Mouse (Mus musculus): ENCODE measurements around the gene Tsg101. TPM values are rescaled to one million over a fixed set of nuclear protein-coding genes. Genes with fewer than 3 reads are reported as not detected.

Gene Tsg101
- polyA plus RNA-seq, 1 experiment from 2014 or later = 322 TPM

- H3K4me2 ChIP-seq (ENCODE audit: low read depth, low read length, severe bottlenecking) = no peak overlapping the region
- H3K27ac ChIP-seq (ENCODE audit: low read depth, low read length) = no peak overlapping the region
- no peaks in the 10 kb centered on the region for H3K27me3 ChIP-seq (ENCODE audit: control insufficient read depth, insufficient read depth, low read length)
- H3K9ac ChIP-seq (ENCODE audit: low read length) = no peak overlapping the region
- no peak overlapping the region for H3K4me3 ChIP-seq (ENCODE audit: low read depth, low read length)
- DNase-seq (ENCODE audit: low spot score) (no peak), ATAC-seq (replicated peaks; ENCODE audit: low FRiP score) (no peak)
- no peaks in the 10 kb centered on the region; the same call in 1 of the 2 replicates for H3K36me3 ChIP-seq (ENCODE audit: control insufficient read depth, insufficient read depth, low read length)
- 88% methylated on average over 8 of the region's 8 CpGs for WGBS
- H3K4me1 ChIP-seq (replicated peaks; ENCODE audit: control insufficient read depth, insufficient read depth, low read length) = no peaks in the 10 kb centered on the region
- no peaks in the 10 kb centered on the region for H3K9me3 ChIP-seq (ENCODE audit: control insufficient read depth, low read length)
Observed at GRCm38 (mm10) chr7:46934788-46935187, 15.0 kb upstream of the Tsg101 start.

GRCm38 (mm10) chr7:46931370-46931769 lies 11.6 kb upstream of the Tsg101 start:
- WGBS = 94% methylated on average over 3 of the region's 3 CpGs
- H3K4me1 ChIP-seq (replicated peaks; ENCODE audit: control insufficient read depth, insufficient read depth, low read length) = no peaks in the 10 kb centered on the region
- DNase-seq (ENCODE audit: low spot score) (no peak), ATAC-seq (replicated peaks; ENCODE audit: low FRiP score) (no peak)
- H3K27me3 ChIP-seq (ENCODE audit: control insufficient read depth, insufficient read depth, low read length) = no peaks in the 10 kb centered on the region
- no peak overlapping the region for H3K4me3 ChIP-seq (ENCODE audit: low read depth, low read length)
- H3K36me3 ChIP-seq (ENCODE audit: control insufficient read depth, insufficient read depth, low read length) = no peaks in the 10 kb centered on the region; the same call in 1 of the 2 replicates
- H3K9me3 ChIP-seq (ENCODE audit: control insufficient read depth, low read length) = no peaks in the 10 kb centered on the region
- H3K4me2 ChIP-seq (ENCODE audit: low read depth, low read length, severe bottlenecking) = no peak overlapping the region
- H3K27ac ChIP-seq (ENCODE audit: low read depth, low read length) = no peak overlapping the region
- no peak overlapping the region for H3K9ac ChIP-seq (ENCODE audit: low read length)

- no peak for DNase-seq (ENCODE audit: low spot score)
- no peak overlapping the region for H3K4me2 ChIP-seq (ENCODE audit: low read depth, low read length, severe bottlenecking)
- 95% methylated on average over 5 of the region's 5 CpGs for WGBS
- H3K9me3 ChIP-seq (ENCODE audit: control insufficient read depth, low read length) = no peaks in the 10 kb centered on the region
- no peak overlapping the region for H3K4me3 ChIP-seq (ENCODE audit: low read depth, low read length)
- no peak for ATAC-seq (replicated peaks; ENCODE audit: low FRiP score)
- no peaks in the 10 kb centered on the region for H3K4me1 ChIP-seq (replicated peaks; ENCODE audit: control insufficient read depth, insufficient read depth, low read length)
- no peak overlapping the region for H3K27ac ChIP-seq (ENCODE audit: low read depth, low read length)
- H3K9ac ChIP-seq (ENCODE audit: low read length) = no peak overlapping the region
- no peaks in the 10 kb centered on the region for H3K27me3 ChIP-seq (ENCODE audit: control insufficient read depth, insufficient read depth, low read length)
- H3K36me3 ChIP-seq (ENCODE audit: control insufficient read depth, insufficient read depth, low read length) = no peaks in the 10 kb centered on the region; the same call in 1 of the 2 replicates
Observed at GRCm38 (mm10) chr7:46928291-46928690, 8.5 kb upstream of the Tsg101 start.

- H3K9me3 ChIP-seq (ENCODE audit: control insufficient read depth, low read length) = no peaks in the 10 kb centered on the region
- 84% methylated on average over 4 of the region's 4 CpGs for WGBS
- no peak overlapping the region for H3K4me3 ChIP-seq (ENCODE audit: low read depth, low read length)
- no peaks in the 10 kb centered on the region for H3K27me3 ChIP-seq (ENCODE audit: control insufficient read depth, insufficient read depth, low read length)
- DNase-seq (ENCODE audit: low spot score) = no peak
- no peak overlapping the region for H3K27ac ChIP-seq (ENCODE audit: low read depth, low read length)
- ATAC-seq (replicated peaks; ENCODE audit: low FRiP score) = no peak
- peaks cover 7% of the 10 kb centered on the region; the same call in 1 of the 2 replicates for H3K4me1 ChIP-seq (replicated peaks; ENCODE audit: control insufficient read depth, insufficient read depth, low read length)
- no peak overlapping the region for H3K9ac ChIP-seq (ENCODE audit: low read length)
- no peak overlapping the region for H3K4me2 ChIP-seq (ENCODE audit: low read depth, low read length, severe bottlenecking)
- H3K36me3 ChIP-seq (ENCODE audit: control insufficient read depth, insufficient read depth, low read length) = no peaks in the 10 kb centered on the region
Observed at GRCm38 (mm10) chr7:46922075-46922474, 2.3 kb upstream of the Tsg101 start.

GRCm38 (mm10) chr7:46918678-46919371 lies 944 bp downstream of the Tsg101 start:
- H3K4me3 ChIP-seq (ENCODE audit: low read depth, low read length) = peak overlapping the region; percentile 90
- no peaks in the 10 kb centered on the region for H3K9me3 ChIP-seq (ENCODE audit: control insufficient read depth, low read length)
- 20% methylated on average over 13 of the region's 13 CpGs for WGBS
- peak overlapping the region; percentile 84 for H3K4me2 ChIP-seq (ENCODE audit: low read depth, low read length, severe bottlenecking)
- peak overlapping the region; percentile 94 for H3K9ac ChIP-seq (ENCODE audit: low read length)
- DNase-seq (ENCODE audit: low spot score) = no peak
- ATAC-seq (replicated peaks; ENCODE audit: low FRiP score) = no peak
- no peaks in the 10 kb centered on the region for H3K27me3 ChIP-seq (ENCODE audit: control insufficient read depth, insufficient read depth, low read length)
- H3K27ac ChIP-seq (ENCODE audit: low read depth, low read length) = peak overlapping the region; percentile 91
- H3K4me1 ChIP-seq (replicated peaks; ENCODE audit: control insufficient read depth, insufficient read depth, low read length) = peaks cover 9% of the 10 kb centered on the region; the same call in 1 of the 2 replicates
- no peaks in the 10 kb centered on the region for H3K36me3 ChIP-seq (ENCODE audit: control insufficient read depth, insufficient read depth, low read length)

- H3K4me2 ChIP-seq (ENCODE audit: low read depth, low read length, severe bottlenecking) = no peak overlapping the region
- H3K27ac ChIP-seq (ENCODE audit: low read depth, low read length) = no peak overlapping the region
- no peaks in the 10 kb centered on the region for H3K27me3 ChIP-seq (ENCODE audit: control insufficient read depth, insufficient read depth, low read length)
- H3K9ac ChIP-seq (ENCODE audit: low read length) = no peak overlapping the region
- no peak overlapping the region for H3K4me3 ChIP-seq (ENCODE audit: low read depth, low read length)
- H3K36me3 ChIP-seq (ENCODE audit: control insufficient read depth, insufficient read depth, low read length) = peaks cover 3% of the 10 kb centered on the region; the same call in 1 of the 2 replicates
- peaks cover 9% of the 10 kb centered on the region; the same call in 1 of the 2 replicates for H3K4me1 ChIP-seq (replicated peaks; ENCODE audit: control insufficient read depth, insufficient read depth, low read length)
- ATAC-seq (replicated peaks; ENCODE audit: low FRiP score) = no peak
- 90% methylated on average over 3 of the region's 3 CpGs for WGBS
- no peaks in the 10 kb centered on the region for H3K9me3 ChIP-seq (ENCODE audit: control insufficient read depth, low read length)
- no peak for DNase-seq (ENCODE audit: low spot score)
Observed at GRCm38 (mm10) chr7:46916376-46916775, 3.4 kb downstream of the Tsg101 start.

GRCm38 (mm10) chr7:46911250-46911649 lies 8.5 kb downstream of the Tsg101 start:
- no peak for DNase-seq (ENCODE audit: low spot score)
- peaks cover 17% of the 10 kb centered on the region; the same call in 1 of the 2 replicates for H3K36me3 ChIP-seq (ENCODE audit: control insufficient read depth, insufficient read depth, low read length)

GRCm38 (mm10) chr7:46899343-46899742 lies 20.4 kb downstream of the Tsg101 start:
- no peaks in the 10 kb centered on the region for H3K9me3 ChIP-seq (ENCODE audit: control insufficient read depth, low read length)
- no peaks in the 10 kb centered on the region for H3K4me1 ChIP-seq (replicated peaks; ENCODE audit: control insufficient read depth, insufficient read depth, low read length)
- no peak overlapping the region for H3K4me3 ChIP-seq (ENCODE audit: low read depth, low read length)
- H3K36me3 ChIP-seq (ENCODE audit: control insufficient read depth, insufficient read depth, low read length) = peaks cover 18% of the 10 kb centered on the region
- H3K27ac ChIP-seq (ENCODE audit: low read depth, low read length) = no peak overlapping the region
- DNase-seq (ENCODE audit: low spot score) = no peak
- WGBS = 94% methylated on average over 3 of the region's 3 CpGs
- no peaks in the 10 kb centered on the region for H3K27me3 ChIP-seq (ENCODE audit: control insufficient read depth, insufficient read depth, low read length)
- H3K9ac ChIP-seq (ENCODE audit: low read length) = no peak overlapping the region
- no peak overlapping the region for H3K4me2 ChIP-seq (ENCODE audit: low read depth, low read length, severe bottlenecking)
- ATAC-seq (replicated peaks; ENCODE audit: low FRiP score) = no peak

More at GRCm38 (mm10) chr7:46911250-46911649, 8.5 kb downstream of the Tsg101 start:
- H3K27me3 ChIP-seq (ENCODE audit: control insufficient read depth, insufficient read depth, low read length) = no peaks in the 10 kb centered on the region
- H3K4me3 ChIP-seq (ENCODE audit: low read depth, low read length) = no peak overlapping the region
- H3K27ac ChIP-seq (ENCODE audit: low read depth, low read length) = no peak overlapping the region
- no peak overlapping the region for H3K4me2 ChIP-seq (ENCODE audit: low read depth, low read length, severe bottlenecking)
- no peak for ATAC-seq (replicated peaks; ENCODE audit: low FRiP score)
- 93% methylated on average over 3 of the region's 3 CpGs for WGBS
- H3K4me1 ChIP-seq (replicated peaks; ENCODE audit: control insufficient read depth, insufficient read depth, low read length) = no peaks in the 10 kb centered on the region
- H3K9ac ChIP-seq (ENCODE audit: low read length) = no peak overlapping the region
- H3K9me3 ChIP-seq (ENCODE audit: control insufficient read depth, low read length) = no peaks in the 10 kb centered on the region

- H3K4me2 ChIP-seq (ENCODE audit: low read depth, low read length, severe bottlenecking) = no peak overlapping the region
- no peak overlapping the region for H3K27ac ChIP-seq (ENCODE audit: low read depth, low read length)
- H3K36me3 ChIP-seq (ENCODE audit: control insufficient read depth, insufficient read depth, low read length) = peaks cover 26% of the 10 kb centered on the region
- no peak overlapping the region for H3K9ac ChIP-seq (ENCODE audit: low read length)
- H3K9me3 ChIP-seq (ENCODE audit: control insufficient read depth, low read length) = no peaks in the 10 kb centered on the region
- no peaks in the 10 kb centered on the region for H3K4me1 ChIP-seq (replicated peaks; ENCODE audit: control insufficient read depth, insufficient read depth, low read length)
- DNase-seq (ENCODE audit: low spot score) (no peak), ATAC-seq (replicated peaks; ENCODE audit: low FRiP score) (no peak)
- H3K27me3 ChIP-seq (ENCODE audit: control insufficient read depth, insufficient read depth, low read length) = no peaks in the 10 kb centered on the region
- no peak overlapping the region for H3K4me3 ChIP-seq (ENCODE audit: low read depth, low read length)
- WGBS = 88% methylated on average over 3 of the region's 3 CpGs
Observed at GRCm38 (mm10) chr7:46895511-46895910, 24.3 kb downstream of the Tsg101 start.

All from forebrain, embryonic 11.5 days (tissue).